ENCODE assay signal across 10 mouse cellular contexts in the genomic region with DNA sequence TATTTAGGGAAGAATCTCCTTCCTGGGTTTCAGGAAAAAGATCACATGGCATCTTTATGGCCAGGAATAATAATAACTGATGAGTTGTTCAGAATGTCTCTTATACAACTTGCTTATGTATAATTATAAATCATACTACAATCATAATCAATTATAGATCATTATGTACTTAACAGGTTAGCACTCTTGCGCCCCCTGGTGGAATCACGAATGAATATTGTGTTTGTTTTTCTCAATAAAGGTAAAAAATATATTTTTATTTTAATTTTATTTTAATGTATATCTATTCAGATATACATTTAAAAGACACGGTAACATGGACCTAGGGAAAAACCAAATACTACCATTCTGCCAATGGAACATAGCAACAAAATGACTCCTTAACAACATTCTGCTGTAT.
DNase-seq lines count a peak whose midpoint lies in the region; ATAC-seq and TF ChIP-seq lines count a peak whose summit lies in the region.
"Had no signal": no experiment of that assay in that cellular context is flagged by ENCODE, and none has a peak within 500 bp of the region (broad histone marks: within the 10 kb centered on the region; RNA-seq: fewer than 3 reads in every experiment).

No protein-coding gene starts in this region.

- no peak overlapping the region for H3K4me2 ChIP-seq in heart, embryonic 12.5 days
- H3K4me2 ChIP-seq in stomach, postnatal 0 days (replicated peaks; ENCODE audit: low read depth), result no peak overlapping the region
- no peak overlapping the region for H3K4me2 ChIP-seq in intestine, embryonic 16.5 days (ENCODE audit: low read depth, low read length)
- H3K4me2 ChIP-seq: hindbrain, embryonic 15.5 days; stomach, embryonic 15.5 days had no signal

- WGBS in heart, embryonic 12.5 days, result 19% methylated on average over 3 of the region's 3 CpGs
- 25% methylated on average over 3 of the region's 3 CpGs for WGBS in thymus, adult 2 months
- WGBS in stomach, postnatal 0 days, result 29% methylated on average over 3 of the region's 3 CpGs
- WGBS in intestine, embryonic 16.5 days, result 22% methylated on average over 3 of the region's 3 CpGs

- H3K4me3 ChIP-seq in heart, embryonic 12.5 days, result no peak overlapping the region
- no peak overlapping the region for H3K4me3 ChIP-seq in thymus, adult 2 months (ENCODE audit: control insufficient read depth, insufficient read depth, low read length)
- no peak overlapping the region for H3K4me3 ChIP-seq in stomach, postnatal 0 days (ENCODE audit: low read depth, low read length)
- H3K4me3 ChIP-seq in intestine, embryonic 16.5 days (ENCODE audit: low read length), result no peak overlapping the region
- H3K4me3 ChIP-seq: hindbrain, embryonic 15.5 days; stomach, embryonic 15.5 days had no signal

- no peaks in the 10 kb centered on the region for H3K36me3 ChIP-seq in heart, embryonic 12.5 days
- no peaks in the 10 kb centered on the region for H3K36me3 ChIP-seq in thymus, adult 2 months (ENCODE audit: control insufficient read depth, insufficient read depth, low read length)
- no peaks in the 10 kb centered on the region for H3K36me3 ChIP-seq in stomach, postnatal 0 days (ENCODE audit: control insufficient read depth, insufficient read depth, low read length)
- H3K36me3 ChIP-seq in intestine, embryonic 16.5 days (ENCODE audit: control insufficient read depth, insufficient read depth, low read length), result no peaks in the 10 kb centered on the region
- H3K36me3 ChIP-seq: hindbrain, embryonic 15.5 days; stomach, embryonic 15.5 days had no signal

- TF ChIP-seq EP300 in stomach, postnatal 0 days (optimal IDR thresholded peaks at IDR 0.05), result no peak

- H3K27ac ChIP-seq in heart, embryonic 12.5 days (ENCODE audit: poor library complexity, severe bottlenecking), result no peak overlapping the region
- H3K27ac ChIP-seq in thymus, adult 2 months (ENCODE audit: control insufficient read depth, insufficient read depth, low read length), result no peak overlapping the region
- no peak overlapping the region for H3K27ac ChIP-seq in stomach, postnatal 0 days (replicated peaks)
- no peak overlapping the region for H3K27ac ChIP-seq in intestine, embryonic 16.5 days (ENCODE audit: low read length)
- H3K27ac ChIP-seq: hindbrain, embryonic 15.5 days; stomach, embryonic 15.5 days had no signal

- TF ChIP-seq POLR2A in thymus, adult 2 months (IDR thresholded peaks at IDR 0.05; ENCODE audit: control insufficient read depth, extremely low read depth, insufficient read depth, low read length, poor library complexity), result no peak

- no peak for ATAC-seq in heart, embryonic 12.5 days (ENCODE audit: insufficient number of reproducible peaks, low FRiP score)
- no peak for ATAC-seq in stomach, postnatal 0 days (ENCODE audit: low FRiP score, low TSS enrichment)
- no peak for ATAC-seq in intestine, embryonic 16.5 days

- H3K9ac ChIP-seq in heart, embryonic 12.5 days, result no peak overlapping the region
- H3K9ac ChIP-seq in stomach, postnatal 0 days (ENCODE audit: low read length), result no peak overlapping the region
- H3K9ac ChIP-seq in intestine, embryonic 16.5 days (ENCODE audit: low read depth, low read length), result no peak overlapping the region
- H3K9ac ChIP-seq: hindbrain, embryonic 15.5 days; stomach, embryonic 15.5 days had no signal

- no peaks in the 10 kb centered on the region for H3K9me3 ChIP-seq in heart, embryonic 12.5 days (replicated peaks)
- no peaks in the 10 kb centered on the region for H3K9me3 ChIP-seq in stomach, postnatal 0 days (ENCODE audit: control insufficient read depth, low read length)
- H3K9me3 ChIP-seq in intestine, embryonic 16.5 days (ENCODE audit: control insufficient read depth, low read length), result no peaks in the 10 kb centered on the region
- H3K9me3 ChIP-seq: hindbrain, embryonic 15.5 days; stomach, embryonic 15.5 days had no signal

- H3K4me1 ChIP-seq in heart, embryonic 12.5 days (replicated peaks), result no peaks in the 10 kb centered on the region
- H3K4me1 ChIP-seq in thymus, adult 2 months (replicated peaks; ENCODE audit: control insufficient read depth, insufficient read depth, low read length), result no peaks in the 10 kb centered on the region
- H3K4me1 ChIP-seq in stomach, postnatal 0 days (replicated peaks; ENCODE audit: control insufficient read depth, insufficient read depth), result no peaks in the 10 kb centered on the region
- H3K4me1 ChIP-seq in intestine, embryonic 16.5 days (ENCODE audit: control insufficient read depth, insufficient read depth, low read length), result no peaks in the 10 kb centered on the region
- H3K4me1 ChIP-seq: hindbrain, embryonic 15.5 days; stomach, embryonic 15.5 days had no signal

- H3K27me3 ChIP-seq in heart, embryonic 12.5 days (replicated peaks), result no peaks in the 10 kb centered on the region
- no peaks in the 10 kb centered on the region for H3K27me3 ChIP-seq in thymus, adult 2 months (ENCODE audit: control insufficient read depth, insufficient read depth, low read length)
- no peaks in the 10 kb centered on the region for H3K27me3 ChIP-seq in stomach, postnatal 0 days (ENCODE audit: control insufficient read depth, insufficient read depth, low read length)
- H3K27me3 ChIP-seq in intestine, embryonic 16.5 days (replicated peaks; ENCODE audit: control insufficient read depth, insufficient read depth, low read length), result no peaks in the 10 kb centered on the region
- H3K27me3 ChIP-seq: hindbrain, embryonic 15.5 days; stomach, embryonic 15.5 days had no signal

- TF ChIP-seq CTCF in thymus, adult 2 months (IDR thresholded peaks at IDR 0.05; ENCODE audit: borderline replicate concordance, control insufficient read depth, extremely low read depth, insufficient read depth, low read length, poor library complexity), result no peak
- TF ChIP-seq CTCF in stomach, postnatal 0 days (IDR thresholded peaks at IDR 0.05; ENCODE audit: low read depth), result peak; percentile 71

- peak; percentile 20 to 37 for DNase-seq in heart, postnatal 14 days
- DNase-seq in thymus, adult 2 months, result peak; percentile 8
- DNase-seq in thymus, adult 18-20 months, result no peak
- DNase-seq in embryo, embryonic 11.5 days (ENCODE audit: low read depth, low spot score), result peak; percentile 2
- peak; percentile 24 for DNase-seq in stomach, postnatal 0 days (ENCODE audit: low spot score)
- DNase-seq in spleen, adult 12 weeks (ENCODE audit: low spot score), result no peak

- intact Hi-C loops in heart, postnatal 14 days (cut with DNase I), result loop anchor here (5.0 kb wide), 1 partner anchor 107 kb away; no protein-coding TSS in a partner anchor

Comparison
In these comparisons a context has a peak if more than half of its experiments do, and no peak if none do; other contexts are left out.
1. DNase-seq: peak in heart, postnatal 14 days (2 of 2), thymus, adult 2 months (single experiment), embryo, embryonic 11.5 days (single experiment) and stomach, postnatal 0 days (single experiment); none in thymus, adult 18-20 months (0 of 2) and spleen, adult 12 weeks (single experiment).